Mouse (Mus musculus): ENCODE data around the gene Plvap. TPM values are rescaled to one million over a fixed set of nuclear protein-coding genes. Genes with fewer than 3 reads are reported as not detected.

Plvap gene
- total and polyA plus RNA-seq, 3 experiments, result 11.7 to 20.4 TPM; not detected in 1

- TF ChIP-seq EP300 (IDR thresholded peaks at IDR 0.05; ENCODE audit: low read depth in 1 of 2, low read length in 2 of 2) (no peak), MYB (IDR thresholded peaks at IDR 0.05; ENCODE audit: low read depth, low read length) (no peak), MXI1 (IDR thresholded peaks at IDR 0.05; ENCODE audit: low read depth, low read length) (peak; percentile 55; the same call in 1 of the 2 replicates), BHLHE40 (IDR thresholded peaks at IDR 0.05; ENCODE audit: borderline replicate concordance, low read depth, low read length) (no peak), POLR2A (IDR thresholded peaks at IDR 0.05; ENCODE audit: control insufficient read depth in 1 of 2, insufficient read depth in 1 of 2, low read depth in 1 of 2, low read length in 2 of 2, poor library complexity in 1 of 2) (peak; percentile 24 to 51; a peak in 1 of 4 replicates), KAT2A (conservative IDR thresholded peaks at IDR 0.05; ENCODE audit: low read depth, low read length) (no peak), USF2 (IDR thresholded peaks at IDR 0.05; ENCODE audit: borderline replicate concordance in 1 of 2, insufficient read depth in 1 of 2, low read depth in 1 of 2, low read length in 2 of 2) (no peak), ELF1 (IDR thresholded peaks at IDR 0.05; ENCODE audit: low read depth, low read length) (no peak)
Observed at GRCm38 (mm10) chr8:71463188-71464033, 48.1 kb downstream of the Plvap start, which contains the start of gene Abhd8 (continued).

GRCm38 (mm10) chr8:71462786-71463185 is 48.8 kb downstream of the Plvap start:
- peaks cover 0 to 10% of the 10 kb centered on the region in 2 experiments; a peak in 2 of 4 replicates for H3K4me1 ChIP-seq (ENCODE audit: control insufficient read depth in 1 of 2, insufficient read depth in 2 of 2, low read length in 2 of 2)
- peaks cover 0 to 7% of the 10 kb centered on the region in 2 experiments; a peak in 1 of 4 replicates for H3K36me3 ChIP-seq (ENCODE audit: control insufficient read depth in 1 of 2, insufficient read depth in 2 of 2, low read length in 2 of 2)
- H3K9ac ChIP-seq (ENCODE audit: control insufficient read depth, low read depth, low read length, poor library complexity, severe bottlenecking), result peak overlapping the region; percentile 82
- H3K27me3 ChIP-seq (ENCODE audit: control insufficient read depth in 1 of 2, insufficient read depth in 2 of 2, low read length in 2 of 2), result no peaks in the 10 kb centered on the region
- peaks cover 7% of the 10 kb centered on the region; the same call in 1 of the 2 replicates for H3K79me2 ChIP-seq (ENCODE audit: control insufficient read depth, insufficient read depth, low read length, poor library complexity)
- TF ChIP-seq ZMIZ1 (IDR thresholded peaks at IDR 0.05; ENCODE audit: low read depth, low read length), result no peak
- no peak for TF ChIP-seq CHD1 (IDR thresholded peaks at IDR 0.05; ENCODE audit: low read depth, low read length)
- no peak for TF ChIP-seq ZNF384 (IDR thresholded peaks at IDR 0.05; ENCODE audit: low read depth, low read length)
- TF ChIP-seq POLR2AphosphoS2 (IDR thresholded peaks at IDR 0.05; ENCODE audit: low read length), result no peak
- TF ChIP-seq MYB (IDR thresholded peaks at IDR 0.05; ENCODE audit: low read depth, low read length), result no peak
- no peak for TF ChIP-seq RCOR1 (IDR thresholded peaks at IDR 0.05; ENCODE audit: low read depth, low read length)
- no peak for TF ChIP-seq USF2 (IDR thresholded peaks at IDR 0.05; ENCODE audit: borderline replicate concordance in 1 of 2, insufficient read depth in 1 of 2, low read depth in 1 of 2, low read length in 2 of 2)
- no peak for TF ChIP-seq TCF12 (IDR thresholded peaks at IDR 0.05; ENCODE audit: low read depth, low read length)
- TF ChIP-seq GATA1 (IDR thresholded peaks at IDR 0.05; ENCODE audit: low read depth, low read length), result no peak
- TF ChIP-seq MAZ (IDR thresholded peaks at IDR 0.05; ENCODE audit: low read depth, low read length), result no peak
- no peak for TF ChIP-seq RAD21 (IDR thresholded peaks at IDR 0.05; ENCODE audit: low read depth, low read length)
- TF ChIP-seq CTCF (IDR thresholded peaks at IDR 0.05 in 2 of 3, conservative IDR thresholded peaks at IDR 0.05 in 1 of 3; ENCODE audit: control insufficient read depth in 1 of 3, insufficient read depth in 1 of 3, low read depth in 2 of 3, low read length in 3 of 3, poor library complexity in 1 of 3, severe bottlenecking in 1 of 3), result no peak
- TF ChIP-seq CHD2 (IDR thresholded peaks at IDR 0.05; ENCODE audit: low read length), result no peak
- TF ChIP-seq SMC3 (IDR thresholded peaks at IDR 0.05; ENCODE audit: low read depth, low read length), result no peak
- TF ChIP-seq NELFE (IDR thresholded peaks at IDR 0.05; ENCODE audit: low read depth, low read length), result no peak
- no peak for TF ChIP-seq TBP (IDR thresholded peaks at IDR 0.05; ENCODE audit: low read depth, low read length)
- no peak for TF ChIP-seq UBTF (IDR thresholded peaks at IDR 0.05; ENCODE audit: borderline replicate concordance, insufficient read depth, low read depth, low read length)
- TF ChIP-seq ZKSCAN1 (IDR thresholded peaks at IDR 0.05; ENCODE audit: low read depth, low read length), result no peak
- H3K4me3 ChIP-seq (ENCODE audit: control insufficient read depth in 1 of 2, insufficient read depth in 1 of 2, low read depth in 2 of 2, low read length in 2 of 2), result peak overlapping the region; percentile 89 to 95
- H3K9me3 ChIP-seq (replicated peaks; ENCODE audit: insufficient read depth, low read length), result no peaks in the 10 kb centered on the region
- H3K27ac ChIP-seq (ENCODE audit: control insufficient read depth, low read depth, low read length), result no peak overlapping the region
- no peak for DNase-seq (ENCODE audit: low read depth, low spot score)

Data from MEL (cell line).